Mouse (Mus musculus): Measurements from ENCODE around the gene Ctsz. TPM values are rescaled to one million over a fixed set of nuclear protein-coding genes. Genes with fewer than 3 reads are reported as not detected.
A peak's percentile ranks its signal among the peaks of the same experiment; 100 is the strongest.

Gene Ctsz
- polyA plus RNA-seq (2011; ENCODE audit: insufficient read depth, insufficient read length, low read depth, missing spikeins) = 59.2 and 62.1 TPM in 2 replicates

- Histone ChIP-seq H3K9me3 (replicated peaks; ENCODE audit: control insufficient read depth, insufficient read depth, low read length, poor library complexity, severe bottlenecking) (no peaks in the 10 kb centered on the region), H3K4me3 (ENCODE audit: low read depth, low read length) (peak within 1 kb of the TSS; percentile 75), H3K9ac (ENCODE audit: low read depth, poor library complexity, severe bottlenecking) (peak within 1 kb of the TSS; percentile 62), H3K27me3 (ENCODE audit: control insufficient read depth, insufficient read depth, low read length, poor library complexity, severe bottlenecking) (no peaks in the 10 kb centered on the region), H3K36me3 (ENCODE audit: control insufficient read depth, insufficient read depth, low read length, poor library complexity, severe bottlenecking) (no peaks in the 10 kb centered on the region; the same call in 1 of the 2 replicates), H3K27ac (ENCODE audit: insufficient read depth, low read length) (no peak within 1 kb of the TSS), H3K4me1 (ENCODE audit: control insufficient read depth, insufficient read depth, low read length) (peaks cover 10% of the 10 kb centered on the region)
- TF ChIP-seq CTCF (IDR thresholded peaks at IDR 0.05; ENCODE audit: low read depth, low read length) (no peak), POLR2A (IDR thresholded peaks at IDR 0.05; ENCODE audit: insufficient read depth, low read length) (peak; percentile 51), EP300 (IDR thresholded peaks at IDR 0.05; ENCODE audit: insufficient read depth, low read depth, low read length) (no peak)
These were observed at the start of gene Ctsz for GRCm38 (mm10) chr2:174438737-174439449. TSS of gene Ctsz (minus strand) at chr2:174439039.

- no peak overlapping the region for H3K27ac ChIP-seq (ENCODE audit: insufficient read depth, low read length)
- no peaks in the 10 kb centered on the region for H3K9me3 ChIP-seq (replicated peaks; ENCODE audit: control insufficient read depth, insufficient read depth, low read length, poor library complexity, severe bottlenecking)
- no peak overlapping the region for H3K9ac ChIP-seq (ENCODE audit: low read depth, poor library complexity, severe bottlenecking)
- no peak overlapping the region for H3K4me3 ChIP-seq (ENCODE audit: low read depth, low read length)
- H3K36me3 ChIP-seq (ENCODE audit: control insufficient read depth, insufficient read depth, low read length, poor library complexity, severe bottlenecking) = no peaks in the 10 kb centered on the region
- H3K4me1 ChIP-seq (ENCODE audit: control insufficient read depth, insufficient read depth, low read length) = peaks cover 3% of the 10 kb centered on the region
- H3K27me3 ChIP-seq (ENCODE audit: control insufficient read depth, insufficient read depth, low read length, poor library complexity, severe bottlenecking) = no peaks in the 10 kb centered on the region
- TF ChIP-seq EP300 (IDR thresholded peaks at IDR 0.05; ENCODE audit: insufficient read depth, low read depth, low read length) (no peak), CTCF (IDR thresholded peaks at IDR 0.05; ENCODE audit: low read depth, low read length) (no peak), POLR2A (IDR thresholded peaks at IDR 0.05; ENCODE audit: insufficient read depth, low read length) (no peak)
These were observed 48.2 kb upstream of the Ctsz start for GRCm38 (mm10) chr2:174487005-174487404.

GRCm38 (mm10) chr2:174478746-174479145 is 39.9 kb upstream of the Ctsz start:
- Histone ChIP-seq H3K4me3 (ENCODE audit: low read depth, low read length) (no peak overlapping the region), H3K9ac (ENCODE audit: low read depth, poor library complexity, severe bottlenecking) (no peak overlapping the region), H3K9me3 (replicated peaks; ENCODE audit: control insufficient read depth, insufficient read depth, low read length, poor library complexity, severe bottlenecking) (no peaks in the 10 kb centered on the region), H3K27me3 (ENCODE audit: control insufficient read depth, insufficient read depth, low read length, poor library complexity, severe bottlenecking) (no peaks in the 10 kb centered on the region), H3K27ac (ENCODE audit: insufficient read depth, low read length) (no peak overlapping the region), H3K36me3 (ENCODE audit: control insufficient read depth, insufficient read depth, low read length, poor library complexity, severe bottlenecking) (no peaks in the 10 kb centered on the region), H3K4me1 (ENCODE audit: control insufficient read depth, insufficient read depth, low read length) (peaks cover 3% of the 10 kb centered on the region)
- no peak for TF ChIP-seq EP300 (IDR thresholded peaks at IDR 0.05; ENCODE audit: insufficient read depth, low read depth, low read length)
- TF ChIP-seq CTCF (IDR thresholded peaks at IDR 0.05; ENCODE audit: low read depth, low read length) = no peak
- no peak for TF ChIP-seq POLR2A (IDR thresholded peaks at IDR 0.05; ENCODE audit: insufficient read depth, low read length)

- Histone ChIP-seq H3K9me3 (replicated peaks; ENCODE audit: control insufficient read depth, insufficient read depth, low read length, poor library complexity, severe bottlenecking) (no peaks in the 10 kb centered on the region), H3K27ac (ENCODE audit: insufficient read depth, low read length) (no peak overlapping the region), H3K9ac (ENCODE audit: low read depth, poor library complexity, severe bottlenecking) (no peak overlapping the region), H3K4me3 (ENCODE audit: low read depth, low read length) (no peak overlapping the region), H3K36me3 (ENCODE audit: control insufficient read depth, insufficient read depth, low read length, poor library complexity, severe bottlenecking) (no peaks in the 10 kb centered on the region), H3K4me1 (ENCODE audit: control insufficient read depth, insufficient read depth, low read length) (no peaks in the 10 kb centered on the region), H3K27me3 (ENCODE audit: control insufficient read depth, insufficient read depth, low read length, poor library complexity, severe bottlenecking) (no peaks in the 10 kb centered on the region)
- TF ChIP-seq POLR2A (IDR thresholded peaks at IDR 0.05; ENCODE audit: insufficient read depth, low read length) (no peak), EP300 (IDR thresholded peaks at IDR 0.05; ENCODE audit: insufficient read depth, low read depth, low read length) (no peak), CTCF (IDR thresholded peaks at IDR 0.05; ENCODE audit: low read depth, low read length) (no peak)
These were observed 38.9 kb upstream of the Ctsz start for GRCm38 (mm10) chr2:174477543-174478319.

GRCm38 (mm10) chr2:174473550-174473927 is 34.7 kb upstream of the Ctsz start:
- H3K4me1 ChIP-seq (ENCODE audit: control insufficient read depth, insufficient read depth, low read length) = no peaks in the 10 kb centered on the region
- H3K36me3 ChIP-seq (ENCODE audit: control insufficient read depth, insufficient read depth, low read length, poor library complexity, severe bottlenecking) = peaks cover 11% of the 10 kb centered on the region
- TF ChIP-seq CTCF (IDR thresholded peaks at IDR 0.05; ENCODE audit: low read depth, low read length) = no peak
- no peak for TF ChIP-seq POLR2A (IDR thresholded peaks at IDR 0.05; ENCODE audit: insufficient read depth, low read length)
- TF ChIP-seq EP300 (IDR thresholded peaks at IDR 0.05; ENCODE audit: insufficient read depth, low read depth, low read length) = no peak
- H3K27me3 ChIP-seq (ENCODE audit: control insufficient read depth, insufficient read depth, low read length, poor library complexity, severe bottlenecking) = no peaks in the 10 kb centered on the region
- peak overlapping the region; percentile 79 for H3K4me3 ChIP-seq (ENCODE audit: low read depth, low read length)
- H3K27ac ChIP-seq (ENCODE audit: insufficient read depth, low read length) = peak overlapping the region; percentile 80
- peak overlapping the region; percentile 81 for H3K9ac ChIP-seq (ENCODE audit: low read depth, poor library complexity, severe bottlenecking)
- no peaks in the 10 kb centered on the region for H3K9me3 ChIP-seq (replicated peaks; ENCODE audit: control insufficient read depth, insufficient read depth, low read length, poor library complexity, severe bottlenecking)

All from ES-Bruce4 (cell line).